Mouse (Mus musculus) liver, embryonic 14.5 days (tissue): Measurements from ENCODE around the gene Dock9.

Source experiments
- CTCF ChIP-seq: IDR thresholded peaks from 2 replicates; pipeline ENCODE4 v1.5.1; 2016; ENCODE audit warnings: antibody characterized with exemption, low read depth, control low read depth
- EP300 ChIP-seq: IDR thresholded peaks from 2 replicates; pipeline ENCODE4 v1.6.1; 2016; ENCODE audit warnings: antibody characterized with exemption, low read depth

DNA sequence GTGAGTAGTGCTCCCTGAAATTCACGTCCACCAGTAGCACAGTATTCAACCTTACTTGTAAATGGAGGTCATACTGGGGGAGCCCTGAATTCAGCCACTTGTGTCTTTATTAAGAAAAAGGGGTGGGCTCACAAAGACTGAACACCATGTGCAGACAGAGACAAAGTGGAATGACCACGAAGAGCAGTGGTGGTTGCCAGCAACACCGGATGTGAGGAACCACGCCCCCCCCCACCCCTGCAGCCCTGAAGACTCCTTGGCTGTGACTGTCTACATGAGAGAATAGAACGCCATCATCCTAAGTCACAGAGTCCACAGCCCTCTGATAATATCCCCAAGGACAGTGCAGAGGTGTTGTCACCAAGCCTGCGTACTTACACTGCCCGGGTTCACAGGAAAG is 191.2 kb downstream of the Dock9 start:
- no peak for TF ChIP-seq EP300
- TF ChIP-seq CTCF = no peak
